Mouse (Mus musculus) retina, postnatal 1 day (tissue): ENCODE data around the gene Hey2.

ENCODE experiments used
- DNase-seq: peaks from one replicate; pipeline ENCODE4 v3.0.0-alpha.2; 2012

Hey2 gene

GRCm38 (mm10) chr10:30842643-30843437 lies at the start of gene Hey2:
TSS of gene Hey2 (minus strand) at chr10:30842801.
- peak; percentile 99 for DNase-seq

GRCm38 (mm10) chr10:30883085-30883760 lies 40.6 kb upstream of the Hey2 start:
- peak; percentile 90 for DNase-seq

DNA sequence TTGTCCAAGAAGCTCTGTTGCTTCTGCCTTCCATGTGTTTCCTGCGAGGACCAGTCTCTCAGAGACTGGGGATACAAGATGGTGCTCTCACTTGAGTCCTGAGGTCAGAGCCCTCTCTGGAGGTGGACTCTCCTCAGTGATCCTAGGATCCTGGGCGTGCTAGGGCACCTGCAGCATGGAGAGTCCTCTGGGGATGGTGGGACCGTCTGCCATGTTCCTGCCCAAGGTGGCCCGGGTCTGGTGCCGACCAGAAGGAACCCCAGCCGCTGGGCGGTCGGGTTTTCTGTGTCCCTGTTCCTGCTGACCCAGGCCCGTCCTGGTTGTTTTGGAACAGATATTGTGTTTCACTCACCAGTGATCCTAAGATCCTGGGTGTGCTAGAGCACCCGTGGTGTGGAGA lies 38.5 kb upstream of the Hey2 start:
- DNase-seq, result no peak

- peak; percentile 72 for DNase-seq
Measured at GRCm38 (mm10) chr10:30845101-30845825, 2.7 kb upstream of the Hey2 start.

GRCm38 (mm10) chr10:30844191-30845010 lies 1.8 kb upstream of the Hey2 start:
- peak; percentile 57 for DNase-seq

GRCm38 (mm10) chr10:30843438-30844190 lies 1.0 kb upstream of the Hey2 start:
- peak; percentile 64 for DNase-seq

DNA sequence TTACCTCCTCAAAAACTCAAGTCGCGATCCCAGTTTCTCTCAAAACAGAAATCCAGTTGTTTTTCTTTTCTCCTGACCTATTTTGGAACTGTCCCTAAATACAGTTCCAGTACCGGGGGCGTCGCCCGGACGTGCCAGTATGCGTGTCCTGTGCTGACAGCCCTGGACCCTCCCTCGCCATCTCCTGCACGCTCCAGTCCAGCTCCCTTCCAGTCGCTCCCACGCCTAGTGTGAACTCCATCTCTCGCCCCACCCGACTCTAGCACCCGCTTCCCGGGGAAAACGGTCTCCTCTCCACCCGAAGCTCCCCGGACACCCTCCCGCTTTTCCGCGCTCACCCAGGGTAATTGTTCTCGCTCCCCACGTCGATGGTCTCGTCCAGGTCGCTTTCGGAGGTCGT lies 373 bp downstream of the Hey2 start:
- no peak for DNase-seq

GRCm38 (mm10) chr10:30840824-30841223 lies 1.8 kb downstream of the Hey2 start:
- DNase-seq, result no peak

- DNase-seq, result peak; percentile 55
Measured at GRCm38 (mm10) chr10:30838188-30838587, 4.4 kb downstream of the Hey2 start.

DNA sequence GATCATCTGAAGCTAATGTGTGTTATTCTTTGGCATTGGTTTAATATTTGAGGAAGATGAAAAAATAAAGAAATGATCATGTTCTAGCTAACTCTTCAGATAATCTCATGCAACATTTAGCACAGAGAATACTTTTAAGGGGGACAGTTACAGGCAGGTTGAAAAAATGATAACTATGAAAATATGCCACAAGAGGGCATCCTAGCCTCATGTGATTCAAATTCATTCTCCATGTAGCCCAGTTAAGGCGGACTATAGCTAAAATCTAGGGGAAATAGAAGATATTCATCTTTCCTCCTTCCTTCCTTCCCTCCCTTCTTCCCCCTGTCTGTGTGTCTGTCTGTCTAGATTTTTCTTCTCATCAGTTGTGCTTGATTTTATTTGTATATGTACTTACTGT lies 17.6 kb downstream of the Hey2 start:
- DNase-seq, result peak; percentile 77

DNA sequence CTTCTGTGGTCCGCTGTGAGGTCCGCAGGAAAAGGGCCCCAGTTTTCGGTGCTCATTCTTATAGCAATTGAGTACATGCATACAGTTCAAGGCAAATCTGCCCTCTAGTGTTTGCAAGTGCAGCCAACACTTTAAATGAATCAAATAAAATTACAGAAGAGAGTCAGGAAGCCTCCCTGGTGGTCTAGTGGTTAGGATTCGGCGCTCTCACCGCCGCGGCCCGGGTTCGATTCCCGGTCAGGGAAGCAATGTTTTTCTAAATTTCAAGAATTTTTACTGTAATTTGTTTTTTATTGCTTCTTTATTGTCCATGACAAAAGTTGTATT lies 31.7 kb downstream of the Hey2 start:
- peak; percentile 94 for DNase-seq

DNA sequence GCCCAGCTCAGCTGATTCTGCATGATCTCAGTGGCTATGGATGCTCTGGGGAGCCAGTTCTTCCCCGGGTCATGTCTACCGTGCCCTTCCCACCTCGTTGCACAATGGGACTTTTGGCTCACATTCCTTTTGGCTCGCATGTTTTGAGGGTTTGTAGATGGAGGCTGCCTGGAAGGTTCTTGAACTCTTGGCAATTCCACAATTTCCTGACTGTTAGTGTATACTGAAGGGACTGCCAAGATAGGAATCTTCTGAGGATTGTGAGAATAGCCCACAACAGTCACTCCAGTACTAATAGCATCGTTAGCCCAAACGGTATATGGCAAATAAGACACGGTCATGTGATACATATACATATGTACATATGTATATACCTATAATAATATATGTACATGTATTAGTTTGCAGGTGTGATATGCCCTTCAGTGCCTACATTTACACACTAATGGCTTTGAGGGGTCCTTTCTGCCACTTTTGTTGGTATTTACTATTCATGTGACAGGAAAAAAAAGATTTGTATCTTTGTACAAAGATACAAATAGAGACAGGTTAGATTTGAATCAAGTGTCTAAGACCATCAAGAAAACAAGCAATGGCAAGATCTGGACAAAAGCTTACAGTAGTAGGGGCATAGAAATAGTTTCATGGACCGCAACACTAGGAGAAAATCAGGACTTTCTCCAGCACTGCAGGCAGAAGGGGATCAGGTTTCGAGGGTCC lies 32.2 kb downstream of the Hey2 start:
- peak; percentile 17 for DNase-seq

- DNase-seq, result peak; percentile 32
Measured at GRCm38 (mm10) chr10:30803587-30804253, 38.9 kb downstream of the Hey2 start.

DNA sequence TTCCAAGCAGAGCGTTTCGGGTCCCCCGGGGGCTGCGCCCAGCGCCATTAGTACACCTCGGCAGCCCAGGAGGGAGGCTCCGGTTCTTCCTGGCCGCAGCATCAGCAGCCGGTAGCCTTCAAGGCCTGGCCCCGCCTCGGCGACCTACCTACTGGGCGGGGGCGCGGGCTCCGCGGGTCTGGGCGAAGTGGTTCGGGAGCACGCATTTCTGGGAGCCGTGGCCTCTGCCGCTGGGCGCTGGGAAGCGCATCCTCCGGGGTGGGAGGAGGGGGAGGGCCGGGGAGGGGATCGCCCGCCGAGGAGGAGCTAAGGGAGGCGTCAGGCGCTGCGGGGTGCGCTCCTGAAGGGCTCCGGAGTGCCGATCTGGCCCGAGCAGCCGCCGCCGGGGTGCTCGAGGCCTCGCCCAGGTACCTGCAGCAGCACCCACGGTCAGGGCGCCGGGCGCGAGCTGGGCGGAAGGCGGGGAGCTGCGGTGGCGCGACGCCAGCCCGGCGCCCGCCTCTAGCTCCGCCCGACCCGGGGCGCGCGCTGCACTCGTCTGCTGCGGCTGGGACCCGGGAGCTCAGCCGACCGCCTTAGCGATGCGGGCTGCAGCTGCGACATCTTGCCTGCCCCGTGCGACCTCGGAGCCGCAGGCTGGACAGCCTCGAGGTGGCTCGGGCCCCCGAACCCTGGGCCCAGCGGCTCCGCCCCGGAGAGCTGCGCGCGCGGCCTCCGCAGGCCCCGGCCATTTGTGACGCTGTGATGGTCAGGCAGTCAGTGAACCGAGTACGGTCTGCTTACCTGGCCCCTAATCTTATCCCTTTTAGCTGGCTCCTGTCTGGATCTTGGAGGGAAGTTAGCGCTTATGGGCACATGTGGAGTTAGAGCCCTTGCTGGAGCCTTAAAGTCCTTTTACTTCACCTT lies 39.7 kb downstream of the Hey2 start, which contains the start of gene Ncoa7:
Gene Ncoa7, minus strand, starts transcription at position 646 of the 906 bp plus-strand sequence.
- peak; percentile 91 for DNase-seq

DNA sequence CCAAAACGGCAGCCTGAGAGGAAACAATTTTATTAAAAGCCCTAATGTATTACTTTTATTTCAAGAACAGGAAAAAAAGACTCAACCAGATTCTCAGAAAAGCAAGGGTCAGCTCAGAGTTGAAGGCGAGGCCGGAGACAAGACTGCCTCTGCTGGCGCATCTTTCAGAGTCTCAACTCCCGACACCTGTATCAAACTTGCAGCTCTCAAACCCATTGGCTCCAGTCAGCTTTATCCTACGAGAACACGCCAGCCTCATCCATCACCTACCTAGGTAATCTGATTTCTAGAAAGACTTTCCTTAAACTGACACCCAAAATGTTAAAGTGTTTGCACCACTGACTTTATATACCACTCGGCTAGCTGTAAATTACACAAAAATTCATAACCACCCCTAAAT lies 40.6 kb downstream of the Hey2 start:
- peak; percentile 46 for DNase-seq

DNA sequence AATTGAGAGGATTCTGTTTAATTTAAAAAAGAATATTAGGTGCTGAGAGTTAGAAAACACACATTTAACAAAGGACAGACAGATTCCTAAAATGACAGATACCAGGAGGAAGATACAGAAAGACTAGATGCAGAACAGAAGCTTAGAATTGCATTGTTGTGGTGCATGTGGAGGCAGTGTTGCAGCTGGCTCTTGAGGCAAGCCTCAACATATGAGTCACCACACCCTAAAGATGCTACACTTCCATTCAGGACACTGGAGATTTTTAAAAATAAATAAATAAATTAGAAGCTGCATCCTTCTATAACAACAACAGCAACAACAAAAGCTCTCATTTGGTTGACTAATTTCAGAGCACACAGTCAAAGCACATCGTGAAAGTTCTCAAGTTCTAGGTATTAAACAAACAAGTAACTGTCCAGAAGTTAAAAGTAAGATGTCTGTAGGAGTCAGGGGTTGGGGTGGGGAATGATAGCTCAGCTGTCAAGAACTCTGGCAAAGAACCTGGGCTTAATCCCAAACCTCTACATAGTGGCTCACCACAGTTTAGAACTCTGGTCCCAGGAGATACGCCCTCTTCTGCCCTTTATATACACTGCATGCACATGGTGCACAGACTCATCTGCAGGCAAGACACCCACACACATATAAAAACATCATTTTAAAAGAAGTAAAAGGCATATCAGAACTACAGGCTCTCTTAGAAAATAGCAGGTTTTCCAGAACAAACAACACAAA lies 42.7 kb downstream of the Hey2 start:
- no peak for DNase-seq

GRCm38 (mm10) chr10:30796469-30797261 lies 45.9 kb downstream of the Hey2 start:
- DNase-seq, result no peak

GRCm38 (mm10) chr10:30791016-30791415 lies 51.6 kb downstream of the Hey2 start:
- DNase-seq, result no peak
